Mouse (Mus musculus) right cerebral cortex, postnatal 10 days (tissue): Measurements from ENCODE around the gene Thnsl2.
A peak's percentile ranks its signal among the peaks of the same experiment; 100 is the strongest.

Experiments
- DNase-seq, 2 experiments: peaks; one replicate each; pipeline ENCODE4 v3.0.0; 2021; ENCODE audit warnings: low spot score in 2 of 2

Thnsl2 gene

GRCm38 (mm10) chr6:71143894-71144455, at the start of gene Thnsl2:
TSS of gene Thnsl2 (minus strand) at chr6:71144439.
- DNase-seq: peak; percentile 71 to 74

- DNase-seq: no peak
Observed at GRCm38 (mm10) chr6:71193151-71193740, 49.0 kb upstream of the Thnsl2 start.

GRCm38 (mm10) chr6:71190501-71190900, 46.3 kb upstream of the Thnsl2 start:
- DNase-seq: no peak

- DNase-seq: no peak
Observed at GRCm38 (mm10) chr6:71189578-71189977, 45.3 kb upstream of the Thnsl2 start.

GRCm38 (mm10) chr6:71184941-71185604, 40.8 kb upstream of the Thnsl2 start:
- no peak for DNase-seq

- no peak for DNase-seq
Observed at GRCm38 (mm10) chr6:71180596-71180995, 36.4 kb upstream of the Thnsl2 start.

- no peak for DNase-seq
Observed at GRCm38 (mm10) chr6:71172812-71173580, 28.8 kb upstream of the Thnsl2 start.

GRCm38 (mm10) chr6:71166551-71167169, 22.4 kb upstream of the Thnsl2 start:
- DNase-seq: peak in 1 of 2 experiments; percentile 39

- no peak for DNase-seq
Observed at GRCm38 (mm10) chr6:71164394-71164793, 20.2 kb upstream of the Thnsl2 start.

GRCm38 (mm10) chr6:71162269-71162668, 18.0 kb upstream of the Thnsl2 start:
- no peak for DNase-seq

- no peak for DNase-seq
Observed at GRCm38 (mm10) chr6:71161290-71161689, 17.1 kb upstream of the Thnsl2 start.

GRCm38 (mm10) chr6:71156674-71157326, 12.6 kb upstream of the Thnsl2 start:
- no peak for DNase-seq

GRCm38 (mm10) chr6:71154861-71155260, 10.6 kb upstream of the Thnsl2 start:
- no peak for DNase-seq

GRCm38 (mm10) chr6:71153486-71153885, 9.2 kb upstream of the Thnsl2 start:
- no peak for DNase-seq

GRCm38 (mm10) chr6:71151098-71151497, 6.9 kb upstream of the Thnsl2 start:
- no peak for DNase-seq

GRCm38 (mm10) chr6:71149534-71149933, 5.3 kb upstream of the Thnsl2 start:
- DNase-seq: peak in 1 of 2 experiments; percentile 51

GRCm38 (mm10) chr6:71148336-71148735, 4.1 kb upstream of the Thnsl2 start:
- DNase-seq: no peak

- DNase-seq: no peak
Observed at GRCm38 (mm10) chr6:71145288-71145989, 1.2 kb upstream of the Thnsl2 start.

GRCm38 (mm10) chr6:71143154-71143893, 915 bp downstream of the Thnsl2 start:
- no peak for DNase-seq

- DNase-seq: no peak
Observed at GRCm38 (mm10) chr6:71135031-71135430, 9.2 kb downstream of the Thnsl2 start.
